Mouse (Mus musculus) forebrain, embryonic 16.5 days (tissue): ENCODE results near the gene 4930402H24Rik. TPM values are rescaled to one million over a fixed set of nuclear protein-coding genes. Genes with fewer than 3 reads are reported as not detected.

ENCODE experiments used
- ATAC-seq: fragments of 200-750 bp; cut with Nextera tagmentation; 2 replicates; pipeline ENCODE4 v1.8.0; 2017; ENCODE audit warnings: mild to moderate bottlenecking, moderate library complexity
- H3K27ac ChIP-seq: fragments of 300-500 bp; sonication (generic); 2 replicates; pipeline ENCODE4 v1.5.1; 2014; ENCODE audit warnings: low read length, control low read depth
- H3K27me3 ChIP-seq: fragments of 300-500 bp; sonication (generic); replicated peaks from 2 replicates; pipeline ENCODE4 v1.6.1; 2014; ENCODE audit warnings: low read length; ENCODE audit not compliant: control insufficient read depth, insufficient read depth
- H3K36me3 ChIP-seq: fragments of 300-500 bp; sonication (generic); 2 replicates; pipeline ENCODE4 v1.6.1; 2014; ENCODE audit not compliant: control insufficient read depth, insufficient read depth
- H3K4me1 ChIP-seq: fragments of 300-500 bp; sonication (generic); replicated peaks from 2 replicates; pipeline ENCODE4 v1.6.1; 2014; ENCODE audit warnings: low read length; ENCODE audit not compliant: control insufficient read depth, insufficient read depth
- H3K4me2 ChIP-seq: fragments of 300-500 bp; sonication (generic); 2 replicates; pipeline ENCODE4 v1.6.1; 2014; ENCODE audit warnings: mild to moderate bottlenecking, low read length, control low read depth
- H3K4me3 ChIP-seq: fragments of 300-500 bp; sonication (generic); replicated peaks from 2 replicates; pipeline ENCODE4 v1.5.1; 2014; ENCODE audit warnings: mild to moderate bottlenecking, low read length, control low read depth
- H3K9ac ChIP-seq: fragments of 300-500 bp; sonication (generic); replicated peaks from 2 replicates; pipeline ENCODE4 v1.6.1; 2014; ENCODE audit warnings: low read depth, low read length, control low read depth
- H3K9me3 ChIP-seq: fragments of 300-500 bp; sonication (generic); 2 replicates; pipeline ENCODE4 v1.6.1; 2016; ENCODE audit warnings: low read length; ENCODE audit not compliant: control insufficient read depth
- WGBS: fragments of 180-500 bp; shearing (Covaris S2); extraction: QIAGEN DNeasy Blood & Tissue Kit; methylation state at CpG from one replicate; pipeline ENCODE4 v1.1.7; 2014; 5-methylcytosine and 5-hydroxymethylcytosine counted together
- polyA plus RNA-seq: library from polyadenylated mRNA; unstranded; fragments of >200 nt; fragmentation: Nextera tagmentation; extraction: Ambion mirVana; gene quantifications from 2 replicates; pipeline ENCODE4 v1.2.1, GENCODE M21; 2015

The 4930402H24Rik gene
- polyA plus RNA-seq, 1 experiment from 2014 or later, result 109 TPM

GRCm38 (mm10) chr2:130738019-130738418 is 168.2 kb downstream of the 4930402H24Rik start:
- H3K27me3 ChIP-seq, result no peaks in the 10 kb centered on the region
- no peaks in the 10 kb centered on the region for H3K4me1 ChIP-seq
- no peak overlapping the region for H3K4me2 ChIP-seq
- no peak overlapping the region for H3K9ac ChIP-seq
- H3K9me3 ChIP-seq, result no peaks in the 10 kb centered on the region
- H3K36me3 ChIP-seq, result peaks cover 52% of the 10 kb centered on the region
- H3K4me3 ChIP-seq, result no peak overlapping the region
- ATAC-seq, result no peak
- WGBS, result 82% methylated on average over 6 of the region's 6 CpGs
- H3K27ac ChIP-seq, result no peak overlapping the region

GRCm38 (mm10) chr2:130735281-130735680 is 170.9 kb downstream of the 4930402H24Rik start:
- Histone ChIP-seq H3K27ac (no peak overlapping the region), H3K4me1 (no peaks in the 10 kb centered on the region), H3K4me3 (no peak overlapping the region), H3K36me3 (peaks cover 49% of the 10 kb centered on the region), H3K27me3 (no peaks in the 10 kb centered on the region), H3K9ac (no peak overlapping the region), H3K9me3 (no peaks in the 10 kb centered on the region), H3K4me2 (no peak overlapping the region)
- no peak for ATAC-seq
- 80% methylated on average over 5 of the region's 5 CpGs for WGBS

- no peaks in the 10 kb centered on the region for H3K4me1 ChIP-seq
- no peak overlapping the region for H3K9ac ChIP-seq
- H3K36me3 ChIP-seq, result peaks cover 59% of the 10 kb centered on the region
- H3K4me2 ChIP-seq, result no peak overlapping the region
- ATAC-seq, result no peak
- H3K27me3 ChIP-seq, result no peaks in the 10 kb centered on the region
- H3K27ac ChIP-seq, result no peak overlapping the region
- no peaks in the 10 kb centered on the region for H3K9me3 ChIP-seq
- WGBS, result 94% methylated on average over 2 of the region's 3 CpGs
- no peak overlapping the region for H3K4me3 ChIP-seq
Measured at GRCm38 (mm10) chr2:130733444-130733843, 172.8 kb downstream of the 4930402H24Rik start.

GRCm38 (mm10) chr2:130731855-130732254 is 174.4 kb downstream of the 4930402H24Rik start:
- Histone ChIP-seq H3K4me2 (no peak overlapping the region), H3K27ac (no peak overlapping the region), H3K4me1 (no peaks in the 10 kb centered on the region), H3K27me3 (no peaks in the 10 kb centered on the region), H3K36me3 (peaks cover 64% of the 10 kb centered on the region), H3K9me3 (no peaks in the 10 kb centered on the region), H3K4me3 (no peak overlapping the region), H3K9ac (no peak overlapping the region)
- 74% methylated on average over 5 of the region's 5 CpGs for WGBS
- no peak for ATAC-seq

- 90% methylated on average over 9 of the region's 9 CpGs for WGBS
- no peak for ATAC-seq
Measured at GRCm38 (mm10) chr2:130730746-130731145, 175.5 kb downstream of the 4930402H24Rik start.

GRCm38 (mm10) chr2:130728906-130729585 is 177.2 kb downstream of the 4930402H24Rik start:
- WGBS, result 94% methylated on average over 2 of the region's 2 CpGs

More at GRCm38 (mm10) chr2:130730746-130731145, 175.5 kb downstream of the 4930402H24Rik start:
- Histone ChIP-seq H3K27ac (no peak overlapping the region), H3K4me1 (no peaks in the 10 kb centered on the region), H3K9me3 (no peaks in the 10 kb centered on the region), H3K4me3 (no peak overlapping the region), H3K4me2 (no peak overlapping the region), H3K36me3 (peaks cover 65% of the 10 kb centered on the region), H3K27me3 (no peaks in the 10 kb centered on the region), H3K9ac (no peak overlapping the region)

GRCm38 (mm10) chr2:130727752-130728151 is 178.5 kb downstream of the 4930402H24Rik start:
- peaks cover 71% of the 10 kb centered on the region for H3K36me3 ChIP-seq
- H3K9me3 ChIP-seq, result no peaks in the 10 kb centered on the region
- no peak overlapping the region for H3K4me2 ChIP-seq
- no peak for ATAC-seq
- H3K4me3 ChIP-seq, result no peak overlapping the region
- no peak overlapping the region for H3K9ac ChIP-seq
- H3K27ac ChIP-seq, result no peak overlapping the region
- 94% methylated on average over 1 of the region's 1 CpGs for WGBS
- no peaks in the 10 kb centered on the region for H3K27me3 ChIP-seq
- no peaks in the 10 kb centered on the region for H3K4me1 ChIP-seq

More at GRCm38 (mm10) chr2:130728906-130729585, 177.2 kb downstream of the 4930402H24Rik start:
- H3K4me3 ChIP-seq, result no peak overlapping the region
- H3K27me3 ChIP-seq, result no peaks in the 10 kb centered on the region
- H3K9ac ChIP-seq, result no peak overlapping the region
- peaks cover 67% of the 10 kb centered on the region for H3K36me3 ChIP-seq
- no peak overlapping the region for H3K27ac ChIP-seq
- H3K4me1 ChIP-seq, result no peaks in the 10 kb centered on the region
- H3K4me2 ChIP-seq, result no peak overlapping the region
- H3K9me3 ChIP-seq, result no peaks in the 10 kb centered on the region
- ATAC-seq, result no peak

- H3K27ac ChIP-seq, result no peak overlapping the region
- H3K9ac ChIP-seq, result no peak overlapping the region
- no peaks in the 10 kb centered on the region for H3K9me3 ChIP-seq
- H3K27me3 ChIP-seq, result no peaks in the 10 kb centered on the region
- H3K4me1 ChIP-seq, result no peaks in the 10 kb centered on the region
- H3K4me2 ChIP-seq, result no peak overlapping the region
- peaks cover 62% of the 10 kb centered on the region for H3K36me3 ChIP-seq
- 83% methylated on average over 4 of the region's 4 CpGs for WGBS
- ATAC-seq, result no peak
- H3K4me3 ChIP-seq, result no peak overlapping the region
Measured at GRCm38 (mm10) chr2:130724369-130724768, 181.8 kb downstream of the 4930402H24Rik start.

- WGBS, result 84% methylated on average over 6 of the region's 6 CpGs
- H3K27ac ChIP-seq, result no peak overlapping the region
- H3K4me1 ChIP-seq, result no peaks in the 10 kb centered on the region
- H3K27me3 ChIP-seq, result no peaks in the 10 kb centered on the region
- H3K9me3 ChIP-seq, result no peaks in the 10 kb centered on the region
- H3K36me3 ChIP-seq, result peaks cover 35% of the 10 kb centered on the region
- no peak for ATAC-seq
- H3K4me2 ChIP-seq, result no peak overlapping the region
- H3K4me3 ChIP-seq, result no peak overlapping the region
- no peak overlapping the region for H3K9ac ChIP-seq
Measured at GRCm38 (mm10) chr2:130717951-130718350, 188.3 kb downstream of the 4930402H24Rik start.
